Mouse (Mus musculus): ENCODE measurements around the gene Olfr1380. TPM values are rescaled to one million over a fixed set of nuclear protein-coding genes. Genes with fewer than 3 reads are reported as not detected.
"Not testable (repeated sequence)": the region's sequence is repeated elsewhere in the genome, so short reads cannot be mapped to it uniquely, and the experiment has no call there.

Olfr1380 gene
- not detected for polyA plus RNA-seq (2017; shearing (Covaris generic))

GRCm38 (mm10) chr11:49556578-49556977, at the start of gene Olfr1380:
Gene Olfr1380 (plus strand): TSS chr11:49556878.
- not testable (repeated sequence) for ATAC-seq

- ATAC-seq, result no peak
Observed at GRCm38 (mm10) chr11:49518086-49518485, 38.6 kb upstream of the Olfr1380 start.

- ATAC-seq, result no peak
Observed at GRCm38 (mm10) chr11:49519348-49519747, 37.3 kb upstream of the Olfr1380 start, which contains the start of gene Olfr1383. Gene Olfr1383 (plus strand): TSS chr11:49519648.

GRCm38 (mm10) chr11:49527947-49528346, 28.7 kb upstream of the Olfr1380 start, which contains the start of gene Olfr1382:
Gene Olfr1382 (plus strand): TSS chr11:49528247.
- no peak for ATAC-seq

- ATAC-seq, result no peak
Observed at GRCm38 (mm10) chr11:49532761-49533160, 23.9 kb upstream of the Olfr1380 start.

- ATAC-seq, result not testable (repeated sequence)
Observed at GRCm38 (mm10) chr11:49536631-49537030, 20.0 kb upstream of the Olfr1380 start.

GRCm38 (mm10) chr11:49543149-49543548, 13.5 kb upstream of the Olfr1380 start, which contains the start of gene Olfr1381:
Gene Olfr1381 (plus strand): TSS chr11:49543449.
- ATAC-seq, result not testable (repeated sequence)

- ATAC-seq, result not testable (repeated sequence)
Observed at GRCm38 (mm10) chr11:49554033-49554432, 2.6 kb upstream of the Olfr1380 start.

GRCm38 (mm10) chr11:49575054-49575453, 18.4 kb downstream of the Olfr1380 start:
- ATAC-seq, result not testable (repeated sequence)

- not testable (repeated sequence) for ATAC-seq
Observed at GRCm38 (mm10) chr11:49580452-49580851, 23.8 kb downstream of the Olfr1380 start.

GRCm38 (mm10) chr11:49590213-49590612, 33.5 kb downstream of the Olfr1380 start:
- no peak for ATAC-seq

- ATAC-seq, result not testable (repeated sequence)
Observed at GRCm38 (mm10) chr11:49597149-49597548, 40.5 kb downstream of the Olfr1380 start.

- ATAC-seq, result not testable (repeated sequence)
Observed at GRCm38 (mm10) chr11:49608306-49608705, 51.6 kb downstream of the Olfr1380 start.

- ATAC-seq, result not testable (repeated sequence)
Observed at GRCm38 (mm10) chr11:49608938-49609867, 52.5 kb downstream of the Olfr1380 start, which contains the start of gene Flt4. Gene Flt4 (plus strand): TSS chr11:49609263.

GRCm38 (mm10) chr11:49609868-49610824, 53.5 kb downstream of the Olfr1380 start:
- ATAC-seq, result not testable (repeated sequence)

- ATAC-seq, result not testable (repeated sequence)
Observed at GRCm38 (mm10) chr11:49611349-49611748, 54.7 kb downstream of the Olfr1380 start.

- ATAC-seq, result no peak
Observed at GRCm38 (mm10) chr11:49612154-49612553, 55.5 kb downstream of the Olfr1380 start.

GRCm38 (mm10) chr11:49613349-49613748, 56.7 kb downstream of the Olfr1380 start:
- no peak for ATAC-seq
